ENCODE assay signal across 25 mouse cellular contexts in genomic region chr12:21331711-21332110, GRCm38 (mm10). TPM values are rescaled to one million over a fixed set of nuclear protein-coding genes. Genes with fewer than 3 reads are reported as not detected.
DNase-seq lines count a peak whose midpoint lies in the region; ATAC-seq and TF ChIP-seq lines count a peak whose summit lies in the region.
"Had no signal": no experiment of that assay in that cellular context is flagged by ENCODE, and none has a peak within 500 bp of the region (broad histone marks: within the 10 kb centered on the region; RNA-seq: fewer than 3 reads in every experiment).

No protein-coding gene starts in this region.

- no peak overlapping the region for H3K4me3 ChIP-seq in gastrocnemius, adult 2 months
- H3K4me3 ChIP-seq in heart, adult 2 months = no peak overlapping the region
- H3K4me3 ChIP-seq in midbrain, embryonic 15.5 days = no peak overlapping the region
- H3K4me3 ChIP-seq: embryonic facial prominence, embryonic 12.5 days; embryonic facial prominence, embryonic 15.5 days; hindbrain, embryonic 12.5 days; hindbrain, embryonic 15.5 days had no signal

- H3K9me3 ChIP-seq in midbrain, embryonic 15.5 days = no peaks in the 10 kb centered on the region
- H3K9me3 ChIP-seq: embryonic facial prominence, embryonic 12.5 days; embryonic facial prominence, embryonic 15.5 days; G1E; hindbrain, embryonic 12.5 days; hindbrain, embryonic 15.5 days had no signal

- TF ChIP-seq EP300 in heart, adult 2 months (IDR thresholded peaks at IDR 0.05; ENCODE audit: insufficient read depth, low read depth, low read length) = no peak

- no peaks in the 10 kb centered on the region for H3K27me3 ChIP-seq in heart, adult 2 months (ENCODE audit: control insufficient read depth, insufficient read depth, low read length)
- no peaks in the 10 kb centered on the region for H3K27me3 ChIP-seq in midbrain, embryonic 15.5 days (replicated peaks)
- H3K27me3 ChIP-seq: CH12.LX; embryonic facial prominence, embryonic 12.5 days; embryonic facial prominence, embryonic 15.5 days; hindbrain, embryonic 12.5 days; hindbrain, embryonic 15.5 days; Patski had no signal

- TF ChIP-seq POLR2A in heart, adult 2 months (IDR thresholded peaks at IDR 0.05; ENCODE audit: insufficient read depth, low read depth, low read length) = no peak

- H3K9ac ChIP-seq in heart, adult 2 months (ENCODE audit: low read depth, low read length) = no peak overlapping the region
- H3K9ac ChIP-seq in midbrain, embryonic 15.5 days = no peak overlapping the region
- H3K9ac ChIP-seq: embryonic facial prominence, embryonic 12.5 days; embryonic facial prominence, embryonic 15.5 days; forebrain, postnatal 0 days; hindbrain, embryonic 12.5 days; hindbrain, embryonic 15.5 days had no signal

- no peak overlapping the region for H3K4me2 ChIP-seq in midbrain, embryonic 15.5 days
- H3K4me2 ChIP-seq: embryonic facial prominence, embryonic 12.5 days; embryonic facial prominence, embryonic 15.5 days; heart, embryonic 11.5 days; hindbrain, embryonic 12.5 days; hindbrain, embryonic 15.5 days had no signal

- no peak for TF ChIP-seq CTCF in gastrocnemius, adult 2 months (IDR thresholded peaks at IDR 0.05)
- TF ChIP-seq CTCF in heart, adult 2 months (IDR thresholded peaks at IDR 0.05) = no peak

- no peaks in the 10 kb centered on the region for H3K79me2 ChIP-seq in heart, adult 2 months (replicated peaks; ENCODE audit: control insufficient read depth, insufficient read depth, low read length)

- peak overlapping the region; percentile 24; the same call in 1 of the 2 replicates for H3K27ac ChIP-seq in gastrocnemius, adult 2 months
- H3K27ac ChIP-seq in heart, adult 2 months = peak overlapping the region; percentile 31; the same call in 1 of the 2 replicates
- no peak overlapping the region for H3K27ac ChIP-seq in midbrain, embryonic 15.5 days
- H3K27ac ChIP-seq: embryonic facial prominence, embryonic 12.5 days; embryonic facial prominence, embryonic 15.5 days; hindbrain, embryonic 12.5 days; hindbrain, embryonic 15.5 days had no signal

- intact Hi-C loops in gastrocnemius, adult 2 months (cut with DNase I) = no loop called here
- intact Hi-C loops in heart, adult 2 months (cut with DNase I) = no loop called here
- intact Hi-C loops in heart, postnatal 14 days (cut with DNase I) = no loop called here

- 75% methylated on average over 6 of the region's 6 CpGs for WGBS in heart, adult 2 months
- 80% methylated on average over 6 of the region's 6 CpGs for WGBS in midbrain, embryonic 15.5 days

- no peak for ATAC-seq in midbrain, embryonic 15.5 days (replicated peaks)
- ATAC-seq: forebrain, embryonic 14.5 days; forebrain, postnatal 0 days; intestine, postnatal 0 days; Patski had no signal

- peaks cover 11% of the 10 kb centered on the region for H3K36me3 ChIP-seq in heart, adult 2 months (ENCODE audit: control insufficient read depth, insufficient read depth, low read length)
- peaks cover 45% of the 10 kb centered on the region for H3K36me3 ChIP-seq in midbrain, embryonic 15.5 days (replicated peaks)

- peaks cover 1% of the 10 kb centered on the region; the same call in 1 of the 2 replicates for H3K4me1 ChIP-seq in heart, adult 2 months (ENCODE audit: control insufficient read depth, insufficient read depth, low read length)
- H3K4me1 ChIP-seq in midbrain, embryonic 15.5 days = no peaks in the 10 kb centered on the region
- H3K4me1 ChIP-seq: embryonic facial prominence, embryonic 12.5 days; embryonic facial prominence, embryonic 15.5 days; hindbrain, embryonic 12.5 days; hindbrain, embryonic 15.5 days had no signal

- no peak for DNase-seq in gastrocnemius, adult 2 months
- DNase-seq in gastrocnemius, postnatal 4 days (ENCODE audit: low spot score in 2 of 2) = no peak
- no peak for DNase-seq in heart, adult 2 months
- DNase-seq in heart, postnatal 14 days = no peak
- DNase-seq in brain, adult 2 months (ENCODE audit: low read depth, low spot score) = peak; percentile 17
- peak; percentile 3 for DNase-seq in telencephalon, adult 2 months (ENCODE audit: low read depth, low spot score)
- DNase-seq: adrenal gland, postnatal 10 days; adrenal gland, postnatal 36 days; B cell, adult 2 months; cerebellum, adult 11 months; cerebellum, adult 2 months; cerebellum, adult 9-11 months; forebrain, postnatal 0 days; gastrocnemius, postnatal 36 days had no signal

RNA-seq across cellular contexts. Expression of gene Iah1, which starts 15.5 kb away (rescaled TPM):
- total RNA-seq in gastrocnemius, adult 2 months (2021) = 1 to 10 TPM; 4.5 to 6.3 TPM
- total RNA-seq in gastrocnemius, postnatal 4 days (2021) = 10 to 100 TPM; 14.6 to 17.2 TPM
- total RNA-seq in heart, adult 2 months (2021) = 10 to 100 TPM; 12.6 to 13.5 TPM
- 28.4 and 30.5 TPM in 2 replicates for polyA plus RNA-seq in heart, adult 2 months (2012; rRNA removed)
- total RNA-seq in heart, postnatal 14 days (2021) = 10 to 100 TPM; 23.0 to 23.3 TPM
- polyA plus RNA-seq in midbrain, embryonic 15.5 days (2015; fragmentation: Nextera tagmentation; extraction: Ambion mirVana) = 27.2 and 27.8 TPM in 2 replicates

RNA-seq across cellular contexts. Expression of gene Adam17, which starts 41.7 kb away (rescaled TPM):
- total RNA-seq in gastrocnemius, adult 2 months (2021) = 10 to 100 TPM; 19.3 to 33.8 TPM
- 10 to 100 TPM; 38.3 to 40.5 TPM for total RNA-seq in gastrocnemius, postnatal 4 days (2021)
- total RNA-seq in heart, adult 2 months (2021) = 10 to 100 TPM; 39.2 to 43.8 TPM
- polyA plus RNA-seq in heart, adult 2 months (2012; rRNA removed) = 27.9 and 81.6 TPM in 2 replicates
- total RNA-seq in heart, postnatal 14 days (2021) = 10 to 100 TPM; 48.4 to 63.3 TPM
- polyA plus RNA-seq in midbrain, embryonic 15.5 days (2015; fragmentation: Nextera tagmentation; extraction: Ambion mirVana) = 17.3 and 17.5 TPM in 2 replicates

RNA-seq across cellular contexts. Expression of gene Itgb1bp1, which starts 45.6 kb away (rescaled TPM):
- total RNA-seq in gastrocnemius, adult 2 months (2021) = 10 to 100 TPM; 39.0 to 42.1 TPM
- 10 to 100 TPM; 37.0 to 37.3 TPM for total RNA-seq in gastrocnemius, postnatal 4 days (2021)
- total RNA-seq in heart, adult 2 months (2021) = 10 to 100 TPM; 42.4 to 50.6 TPM
- polyA plus RNA-seq in heart, adult 2 months (2012; rRNA removed) = 15.2 and 26.8 TPM in 2 replicates
- 10 to 100 TPM; 34.6 to 43.8 TPM for total RNA-seq in heart, postnatal 14 days (2021)
- polyA plus RNA-seq in midbrain, embryonic 15.5 days (2015; fragmentation: Nextera tagmentation; extraction: Ambion mirVana) = 32.5 and 34.0 TPM in 2 replicates

RNA-seq across cellular contexts. Expression of gene Cpsf3, which starts 46.5 kb away (rescaled TPM):
- 10 to 100 TPM; 17.3 to 21.0 TPM for total RNA-seq in gastrocnemius, adult 2 months (2021)
- 10 to 100 TPM; 38.9 to 43.3 TPM for total RNA-seq in gastrocnemius, postnatal 4 days (2021)
- 10 to 100 TPM; 32.5 to 39.0 TPM for total RNA-seq in heart, adult 2 months (2021)
- 19.3 and 30.8 TPM in 2 replicates for polyA plus RNA-seq in heart, adult 2 months (2012; rRNA removed)
- 10 to 100 TPM; 36.1 to 37.5 TPM for total RNA-seq in heart, postnatal 14 days (2021)
- polyA plus RNA-seq in midbrain, embryonic 15.5 days (2015; fragmentation: Nextera tagmentation; extraction: Ambion mirVana) = 94.6 and 101 TPM in 2 replicates

Comparison
In these comparisons a context has a peak if more than half of its experiments do, and no peak if none do; other contexts are left out.
1. DNase-seq: peak in brain, adult 2 months (single experiment) and telencephalon, adult 2 months (single experiment); none in gastrocnemius, adult 2 months (single experiment), gastrocnemius, postnatal 4 days (0 of 2), heart, adult 2 months (0 of 2) and heart, postnatal 14 days (0 of 2).